8 mouse cellular contexts compared by ENCODE assay signal in genomic region chr6:93223610-93224550, GRCm38 (mm10).
DNase-seq lines count a peak whose midpoint lies in the region; ATAC-seq and TF ChIP-seq lines count a peak whose summit lies in the region.

No protein-coding gene starts in this region.

- intact Hi-C loops in heart, postnatal 14 days (cut with DNase I) = no loop called here
- intact Hi-C loops in left cerebral cortex, postnatal 10 days (cut with DNase I) = no loop called here

- no peaks in the 10 kb centered on the region for H3K9me3 ChIP-seq in heart, embryonic 10.5 days
- no peaks in the 10 kb centered on the region for H3K9me3 ChIP-seq in forebrain, embryonic 11.5 days (ENCODE audit: control insufficient read depth, low read length)
- H3K9me3 ChIP-seq in neural tube, embryonic 11.5 days (ENCODE audit: control insufficient read depth, low read length) = no peaks in the 10 kb centered on the region

- H3K27me3 ChIP-seq in heart, embryonic 10.5 days (ENCODE audit: insufficient read depth, poor library complexity, severe bottlenecking) = no peaks in the 10 kb centered on the region
- H3K27me3 ChIP-seq in forebrain, embryonic 11.5 days (ENCODE audit: control insufficient read depth, insufficient read depth, low read length) = no peaks in the 10 kb centered on the region
- no peaks in the 10 kb centered on the region for H3K27me3 ChIP-seq in neural tube, embryonic 11.5 days (ENCODE audit: control insufficient read depth, insufficient read depth, low read length)
- H3K27me3 ChIP-seq in thymus, adult 2 months (ENCODE audit: control insufficient read depth, insufficient read depth, low read length) = no peaks in the 10 kb centered on the region

- H3K4me3 ChIP-seq in heart, embryonic 10.5 days = no peak overlapping the region
- H3K4me3 ChIP-seq in forebrain, embryonic 11.5 days (ENCODE audit: low read depth, low read length) = no peak overlapping the region
- no peak overlapping the region for H3K4me3 ChIP-seq in neural tube, embryonic 11.5 days (ENCODE audit: low read depth, low read length)
- no peak overlapping the region for H3K4me3 ChIP-seq in thymus, adult 2 months (ENCODE audit: control insufficient read depth, insufficient read depth, low read length)

- 50% methylated on average over 8 of the region's 8 CpGs for whole genome bisulfite sequencing in heart, embryonic 10.5 days
- WGBS in forebrain, embryonic 11.5 days = 17% methylated on average over 8 of the region's 8 CpGs
- WGBS in neural tube, embryonic 11.5 days = 28% methylated on average over 8 of the region's 8 CpGs
- 59% methylated on average over 8 of the region's 8 CpGs for WGBS in thymus, adult 2 months

- TF ChIP-seq POLR2A in thymus, adult 2 months (IDR thresholded peaks at IDR 0.05; ENCODE audit: control insufficient read depth, extremely low read depth, insufficient read depth, low read length, poor library complexity) = no peak

- TF ChIP-seq CTCF in thymus, adult 2 months (IDR thresholded peaks at IDR 0.05; ENCODE audit: borderline replicate concordance, control insufficient read depth, extremely low read depth, insufficient read depth, low read length, poor library complexity) = no peak

- peaks cover 12% of the 10 kb centered on the region for H3K4me1 ChIP-seq in heart, embryonic 10.5 days
- H3K4me1 ChIP-seq in forebrain, embryonic 11.5 days (replicated peaks; ENCODE audit: control insufficient read depth, insufficient read depth, low read length) = peaks cover 11% of the 10 kb centered on the region; the same call in 1 of the 2 replicates
- H3K4me1 ChIP-seq in neural tube, embryonic 11.5 days (ENCODE audit: control insufficient read depth, insufficient read depth, low read length) = peaks cover 5% of the 10 kb centered on the region; the same call in 1 of the 2 replicates
- no peaks in the 10 kb centered on the region for H3K4me1 ChIP-seq in thymus, adult 2 months (replicated peaks; ENCODE audit: control insufficient read depth, insufficient read depth, low read length)

- H3K9ac ChIP-seq in forebrain, embryonic 11.5 days (ENCODE audit: low read length) = no peak overlapping the region
- H3K9ac ChIP-seq in neural tube, embryonic 11.5 days (ENCODE audit: low read length) = no peak overlapping the region

- no peaks in the 10 kb centered on the region for H3K36me3 ChIP-seq in heart, embryonic 10.5 days
- H3K36me3 ChIP-seq in forebrain, embryonic 11.5 days (ENCODE audit: control insufficient read depth, insufficient read depth, low read length) = no peaks in the 10 kb centered on the region
- no peaks in the 10 kb centered on the region for H3K36me3 ChIP-seq in neural tube, embryonic 11.5 days (ENCODE audit: control insufficient read depth, insufficient read depth, low read length)
- no peaks in the 10 kb centered on the region for H3K36me3 ChIP-seq in thymus, adult 2 months (ENCODE audit: control insufficient read depth, insufficient read depth, low read length)

- ATAC-seq in forebrain, embryonic 11.5 days (replicated peaks; ENCODE audit: low FRiP score) = peak; percentile 90
- ATAC-seq in neural tube, embryonic 11.5 days (ENCODE audit: insufficient read depth, low FRiP score, low TSS enrichment) = peak; percentile 84

- no peak for DNase-seq in heart, embryonic 10.5 days (ENCODE audit: low spot score)
- no peak for DNase-seq in heart, postnatal 14 days
- DNase-seq in forebrain, embryonic 11.5 days (ENCODE audit: low spot score) = peak; percentile 68
- peak; percentile 67 for DNase-seq in kidney, postnatal 14 days
- DNase-seq in neural tube, embryonic 11.5 days (ENCODE audit: low spot score) = peak; percentile 59
- no peak for DNase-seq in left cerebral cortex, postnatal 10 days (ENCODE audit: extremely low spot score in 1 of 2, low spot score in 2 of 2)
- DNase-seq in thymus, adult 2 months = no peak
- no peak for DNase-seq in layer of hippocampus, adult 18-20 months (ENCODE audit: low spot score in 2 of 2)

- no peak overlapping the region for H3K4me2 ChIP-seq in forebrain, embryonic 11.5 days (ENCODE audit: low read depth, low read length, severe bottlenecking)
- H3K4me2 ChIP-seq in neural tube, embryonic 11.5 days (ENCODE audit: low read depth) = no peak overlapping the region

- peak overlapping the region; percentile 64; the same call in 1 of the 2 replicates for H3K27ac ChIP-seq in heart, embryonic 10.5 days
- H3K27ac ChIP-seq in forebrain, embryonic 11.5 days (ENCODE audit: low read depth, low read length) = peak overlapping the region; percentile 64
- no peak overlapping the region for H3K27ac ChIP-seq in neural tube, embryonic 11.5 days (ENCODE audit: low read depth, low read length)
- no peak overlapping the region for H3K27ac ChIP-seq in thymus, adult 2 months (ENCODE audit: control insufficient read depth, insufficient read depth, low read length)

Comparison
In these comparisons a context has a peak if more than half of its experiments do, and no peak if none do; other contexts are left out.
1. DNase-seq: peak in forebrain, embryonic 11.5 days (single experiment), kidney, postnatal 14 days (single experiment) and neural tube, embryonic 11.5 days (single experiment); none in heart, embryonic 10.5 days (single experiment), heart, postnatal 14 days (0 of 2), left cerebral cortex, postnatal 10 days (0 of 2), thymus, adult 2 months (single experiment) and layer of hippocampus, adult 18-20 months (0 of 2).
2. H3K27ac ChIP-seq: peak in heart, embryonic 10.5 days (single experiment) and forebrain, embryonic 11.5 days (single experiment); none in neural tube, embryonic 11.5 days (single experiment) and thymus, adult 2 months (single experiment).